Mouse (Mus musculus): ENCODE measurements around the gene Hdac7. TPM values are rescaled to one million over a fixed set of nuclear protein-coding genes. Genes with fewer than 3 reads are reported as not detected.

Gene Hdac7
- total RNA-seq, 2 experiments from 2014 or later: 12.6 to 29.2 TPM

- ATAC-seq (replicated peaks; ENCODE audit: poor library complexity): peak; percentile 11
Measured at GRCm38 (mm10) chr15:97821321-97821982, 22.9 kb downstream of the Hdac7 start.

GRCm38 (mm10) chr15:97819937-97820336, 24.4 kb downstream of the Hdac7 start:
- ATAC-seq (replicated peaks; ENCODE audit: poor library complexity): no peak

GRCm38 (mm10) chr15:97816199-97816994, 27.9 kb downstream of the Hdac7 start:
- peak; percentile 45 for ATAC-seq (replicated peaks; ENCODE audit: poor library complexity)

- ATAC-seq (replicated peaks; ENCODE audit: poor library complexity): no peak
Measured at GRCm38 (mm10) chr15:97815254-97815653, 29.0 kb downstream of the Hdac7 start.

- no peak for ATAC-seq (replicated peaks; ENCODE audit: poor library complexity)
Measured at GRCm38 (mm10) chr15:97814703-97815102, 29.6 kb downstream of the Hdac7 start.

- no peak for ATAC-seq (replicated peaks; ENCODE audit: poor library complexity)
Measured at GRCm38 (mm10) chr15:97813452-97814204, 30.7 kb downstream of the Hdac7 start.

- ATAC-seq (replicated peaks; ENCODE audit: poor library complexity): no peak
Measured at GRCm38 (mm10) chr15:97812875-97813274, 31.4 kb downstream of the Hdac7 start.

- no peak for ATAC-seq (replicated peaks; ENCODE audit: poor library complexity)
Measured at GRCm38 (mm10) chr15:97812126-97812525, 32.2 kb downstream of the Hdac7 start.

- no peak for ATAC-seq (replicated peaks; ENCODE audit: poor library complexity)
Measured at GRCm38 (mm10) chr15:97811307-97811706, 33.0 kb downstream of the Hdac7 start.

- no peak for ATAC-seq (replicated peaks; ENCODE audit: poor library complexity)
Measured at GRCm38 (mm10) chr15:97810399-97810798, 33.9 kb downstream of the Hdac7 start.

- peak; percentile 39 for ATAC-seq (replicated peaks; ENCODE audit: poor library complexity)
Measured at GRCm38 (mm10) chr15:97809942-97810341, 34.4 kb downstream of the Hdac7 start.

- ATAC-seq (replicated peaks; ENCODE audit: poor library complexity): no peak
Measured at GRCm38 (mm10) chr15:97809206-97809605, 35.1 kb downstream of the Hdac7 start.

- ATAC-seq (replicated peaks; ENCODE audit: poor library complexity): no peak
Measured at GRCm38 (mm10) chr15:97808532-97808931, 35.8 kb downstream of the Hdac7 start.

GRCm38 (mm10) chr15:97807867-97808266, 36.4 kb downstream of the Hdac7 start:
- ATAC-seq (replicated peaks; ENCODE audit: poor library complexity): no peak

GRCm38 (mm10) chr15:97802575-97802974, 41.7 kb downstream of the Hdac7 start:
- ATAC-seq (replicated peaks; ENCODE audit: poor library complexity): no peak

- no peak for ATAC-seq (replicated peaks; ENCODE audit: poor library complexity)
Measured at GRCm38 (mm10) chr15:97801811-97802210, 42.5 kb downstream of the Hdac7 start.

GRCm38 (mm10) chr15:97800853-97801252, 43.4 kb downstream of the Hdac7 start:
- no peak for ATAC-seq (replicated peaks; ENCODE audit: poor library complexity)

GRCm38 (mm10) chr15:97799446-97799845, 44.9 kb downstream of the Hdac7 start:
- no peak for ATAC-seq (replicated peaks; ENCODE audit: poor library complexity)

- no peak for ATAC-seq (replicated peaks; ENCODE audit: poor library complexity)
Measured at GRCm38 (mm10) chr15:97798134-97798533, 46.2 kb downstream of the Hdac7 start.

GRCm38 (mm10) chr15:97796674-97797310, 47.5 kb downstream of the Hdac7 start:
- ATAC-seq (replicated peaks; ENCODE audit: poor library complexity): no peak
